Mouse (Mus musculus) hindbrain, embryonic 16.5 days (tissue): ENCODE data around the gene Fam160a1. TPM values are rescaled to one million over a fixed set of nuclear protein-coding genes. Genes with fewer than 3 reads are reported as not detected.

ENCODE experiments used
- ATAC-seq: fragments of 200-750 bp; cut with Nextera tagmentation; 2 replicates; pipeline ENCODE4 v1.8.0; 2017; ENCODE audit warnings: moderate TSS enrichment, moderate library complexity
- H3K27ac ChIP-seq: fragments of 300-500 bp; sonication (generic); 2 replicates; pipeline ENCODE4 v1.5.1; 2014; ENCODE audit warnings: low read depth, mild to moderate bottlenecking, control low read depth, low read length, moderate library complexity
- H3K27me3 ChIP-seq: fragments of 300-500 bp; sonication (generic); replicated peaks from 2 replicates; pipeline ENCODE4 v1.6.1; 2014; ENCODE audit warnings: low read length; ENCODE audit not compliant: control insufficient read depth, insufficient read depth
- H3K36me3 ChIP-seq: fragments of 300-500 bp; sonication (generic); 2 replicates; pipeline ENCODE4 v1.6.1; 2014; ENCODE audit warnings: mild to moderate bottlenecking, low read length, moderate library complexity, mixed read lengths; ENCODE audit not compliant: control insufficient read depth, insufficient read depth
- H3K4me1 ChIP-seq: fragments of 300-500 bp; sonication (generic); 2 replicates; pipeline ENCODE4 v1.6.1; 2014; ENCODE audit warnings: low read depth, low read length; ENCODE audit not compliant: control insufficient read depth, insufficient read depth
- H3K4me2 ChIP-seq: fragments of 300-500 bp; sonication (generic); 2 replicates; pipeline ENCODE4 v1.6.1; 2014; ENCODE audit warnings: mild to moderate bottlenecking, low read length, control low read depth, moderate library complexity
- H3K4me3 ChIP-seq: fragments of 300-500 bp; sonication (generic); 2 replicates; pipeline ENCODE4 v1.5.1; 2014; ENCODE audit warnings: mild to moderate bottlenecking, low read length, control low read depth, moderate library complexity
- H3K9ac ChIP-seq: fragments of 300-500 bp; sonication (generic); 2 replicates; pipeline ENCODE4 v1.6.1; 2014; ENCODE audit warnings: low read depth, mild to moderate bottlenecking, control low read depth, low read length, moderate library complexity
- H3K9me3 ChIP-seq: fragments of 300-500 bp; sonication (generic); 2 replicates; pipeline ENCODE4 v1.6.1; 2014; ENCODE audit warnings: mild to moderate bottlenecking, low read length, moderate library complexity; ENCODE audit not compliant: control insufficient read depth
- WGBS: fragments of 180-500 bp; shearing (Covaris S2); extraction: QIAGEN DNeasy Blood & Tissue Kit; methylation state at CpG from one replicate; pipeline ENCODE4 v1.1.7; 2014; 5-methylcytosine and 5-hydroxymethylcytosine counted together
- polyA plus RNA-seq: library from polyadenylated mRNA; unstranded; fragments of >200 nt; fragmentation: Nextera tagmentation; extraction: Ambion mirVana; gene quantifications from 2 replicates; pipeline ENCODE4 v1.2.1, GENCODE M21; 2015

Gene Fam160a1
- polyA plus RNA-seq, 1 experiment from 2014 or later: 0.63 TPM

DNA sequence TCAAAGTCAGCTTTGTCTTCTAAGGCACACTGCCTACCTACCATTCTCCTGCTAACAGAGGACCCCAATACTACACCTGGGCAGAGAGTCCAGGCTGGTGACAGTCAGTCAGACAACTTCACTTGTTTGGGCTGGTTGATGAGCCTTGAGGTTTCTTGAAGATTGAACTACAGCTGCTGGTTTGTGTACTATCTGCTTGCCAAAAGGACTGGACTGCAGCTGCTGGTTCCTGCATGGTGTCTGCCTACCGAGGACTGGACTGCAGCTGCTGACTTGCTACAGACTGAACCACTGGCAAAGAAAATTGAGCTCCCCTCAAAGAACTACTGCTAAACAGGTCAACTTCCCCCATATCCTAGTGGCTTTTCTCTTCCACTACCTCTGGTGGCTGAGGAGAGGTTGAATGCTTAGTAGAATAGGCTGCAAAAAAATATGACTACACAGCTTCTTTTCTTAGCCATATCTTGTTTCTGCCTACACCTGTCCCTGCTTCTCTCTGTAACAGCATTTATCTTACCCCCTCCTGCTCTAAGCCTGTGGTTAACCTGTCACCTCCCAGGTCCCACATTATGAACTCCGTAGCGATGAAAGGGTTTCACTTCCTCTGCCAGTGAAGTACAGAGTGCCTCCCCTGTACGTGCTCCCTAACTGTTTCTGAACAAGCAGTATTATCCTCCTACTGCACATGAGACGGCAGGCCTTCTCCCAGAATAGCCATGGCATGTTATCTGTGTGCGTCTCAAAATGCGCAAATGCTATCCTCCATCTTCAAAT lies 103.0 kb downstream of the Fam160a1 start:
- Histone ChIP-seq H3K36me3 (no peaks in the 10 kb centered on the region), H3K4me3 (no peak overlapping the region), H3K27me3 (no peaks in the 10 kb centered on the region), H3K9ac (no peak overlapping the region), H3K4me2 (no peak overlapping the region), H3K4me1 (no peaks in the 10 kb centered on the region), H3K9me3 (no peaks in the 10 kb centered on the region), H3K27ac (no peak overlapping the region)
- ATAC-seq: no peak
- WGBS: 86% methylated on average over 7 of the region's 7 CpGs

DNA sequence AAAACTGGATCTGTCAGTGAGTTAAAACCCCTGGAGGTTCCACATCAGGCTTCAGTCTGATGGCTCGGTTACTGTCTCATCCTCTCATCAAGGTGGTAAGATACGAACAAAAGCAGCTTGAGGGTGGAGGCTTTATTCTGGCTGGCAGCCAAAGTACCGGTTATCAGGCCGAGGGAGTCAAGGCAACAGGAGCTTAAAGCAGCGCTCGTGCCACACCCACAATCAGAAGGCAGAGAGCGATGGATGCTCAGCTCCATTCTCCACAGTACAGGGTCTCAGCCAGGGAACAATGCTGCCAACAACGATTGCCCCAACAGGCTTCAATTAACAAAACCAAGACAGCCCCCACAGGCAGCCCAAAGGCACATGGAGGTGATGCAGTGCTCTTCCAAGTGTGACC lies 106.4 kb downstream of the Fam160a1 start:
- ATAC-seq: no peak
- no peak overlapping the region for H3K9ac ChIP-seq
- 49% methylated on average over 8 of the region's 8 CpGs for WGBS
- H3K27ac ChIP-seq: no peak overlapping the region
- no peaks in the 10 kb centered on the region for H3K9me3 ChIP-seq
- no peaks in the 10 kb centered on the region for H3K4me1 ChIP-seq
- no peak overlapping the region for H3K4me2 ChIP-seq
- H3K27me3 ChIP-seq: no peaks in the 10 kb centered on the region
- H3K4me3 ChIP-seq: no peak overlapping the region
- no peaks in the 10 kb centered on the region for H3K36me3 ChIP-seq

DNA sequence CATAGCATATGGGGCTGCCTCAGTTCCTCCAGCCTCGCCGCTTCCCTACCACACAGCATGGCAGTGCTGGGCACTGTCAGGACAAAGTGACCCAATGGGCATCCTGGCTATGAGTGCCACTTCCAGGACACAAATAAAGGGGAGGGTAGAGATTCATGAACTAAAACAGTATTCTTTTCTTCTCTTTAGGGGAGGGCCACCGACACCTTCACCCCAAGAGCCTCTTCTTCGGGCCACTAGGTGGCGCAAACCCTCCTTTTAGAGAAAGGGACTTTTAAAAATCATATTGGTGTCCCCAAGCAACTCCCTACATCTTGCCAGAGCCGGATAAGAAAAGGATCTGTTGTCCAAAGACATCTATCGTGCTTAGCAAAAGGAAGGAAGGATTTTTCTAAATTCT lies 109.7 kb downstream of the Fam160a1 start:
- Histone ChIP-seq H3K27ac (no peak overlapping the region), H3K4me1 (peaks cover 5% of the 10 kb centered on the region; the same call in 1 of the 2 replicates), H3K4me2 (no peak overlapping the region), H3K4me3 (no peak overlapping the region), H3K36me3 (no peaks in the 10 kb centered on the region), H3K9me3 (no peaks in the 10 kb centered on the region), H3K27me3 (no peaks in the 10 kb centered on the region), H3K9ac (no peak overlapping the region)
- no peak for ATAC-seq
- WGBS: 41% methylated on average over 7 of the region's 7 CpGs

DNA sequence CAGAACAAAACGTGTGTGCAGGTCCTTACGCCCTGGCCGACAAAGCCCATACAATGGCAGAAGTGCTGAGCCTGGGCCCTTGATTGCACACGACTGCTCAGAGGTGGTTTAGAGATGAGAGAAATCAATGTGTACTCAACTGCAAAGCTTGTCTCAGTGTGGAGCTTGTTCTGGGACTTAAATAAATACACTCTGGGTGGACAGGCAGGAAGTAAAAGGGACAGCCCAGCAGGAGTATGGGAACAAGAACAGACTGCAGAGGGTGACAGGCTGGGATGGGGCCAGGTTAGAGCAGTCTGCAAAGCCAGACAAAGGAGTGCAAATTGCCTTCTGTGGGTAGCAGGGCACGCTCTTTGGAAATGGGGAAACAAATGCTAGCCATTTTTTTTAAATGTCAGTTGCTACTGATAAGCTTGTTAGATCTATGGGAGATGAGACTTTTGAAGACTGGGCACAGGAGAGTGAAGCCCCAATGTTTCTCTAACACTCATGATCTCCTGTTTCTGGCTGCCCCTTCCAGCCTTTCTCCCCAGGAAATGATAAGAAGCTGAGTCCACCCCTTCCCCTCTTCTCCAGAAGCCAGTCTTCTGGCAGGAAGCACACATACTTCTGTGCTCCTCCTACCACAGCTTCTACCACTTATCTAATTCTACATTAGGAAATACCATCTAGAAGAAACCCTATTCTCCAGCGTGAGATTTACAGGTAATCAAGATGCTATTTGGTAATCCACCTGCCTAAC lies 113.8 kb downstream of the Fam160a1 start:
- Histone ChIP-seq H3K9me3 (no peaks in the 10 kb centered on the region), H3K9ac (no peak overlapping the region), H3K4me2 (no peak overlapping the region), H3K4me3 (no peak overlapping the region), H3K27me3 (no peaks in the 10 kb centered on the region), H3K36me3 (no peaks in the 10 kb centered on the region), H3K4me1 (peaks cover 5% of the 10 kb centered on the region; the same call in 1 of the 2 replicates), H3K27ac (no peak overlapping the region)
- whole genome bisulfite sequencing: 39% methylated on average over 6 of the region's 6 CpGs
- no peak for ATAC-seq

DNA sequence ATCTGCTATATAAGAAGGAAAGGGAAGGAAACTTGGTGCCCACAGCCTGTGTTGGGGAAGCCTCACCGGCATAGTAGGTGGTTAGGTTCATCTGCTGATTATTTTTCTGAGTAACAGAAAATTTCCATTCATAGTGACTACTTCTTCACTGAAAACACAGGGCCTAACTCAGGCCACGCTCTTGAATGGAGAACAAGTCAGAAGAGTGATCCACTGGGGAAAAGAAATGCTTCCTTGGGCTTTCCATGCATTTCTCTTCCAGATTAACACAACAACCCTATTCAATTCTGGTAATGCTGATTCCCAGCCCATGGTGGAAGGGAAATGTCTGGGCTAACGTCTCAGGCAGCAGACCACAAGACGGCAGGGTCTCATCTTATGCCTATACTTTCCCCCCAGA lies 118.6 kb downstream of the Fam160a1 start:
- Histone ChIP-seq H3K9ac (no peak overlapping the region), H3K27ac (no peak overlapping the region), H3K4me2 (no peak overlapping the region), H3K4me3 (no peak overlapping the region), H3K4me1 (peaks cover 5% of the 10 kb centered on the region; the same call in 1 of the 2 replicates), H3K9me3 (no peaks in the 10 kb centered on the region), H3K27me3 (no peaks in the 10 kb centered on the region), H3K36me3 (no peaks in the 10 kb centered on the region)
- WGBS: 85% methylated on average over 4 of the region's 4 CpGs
- ATAC-seq: no peak

DNA sequence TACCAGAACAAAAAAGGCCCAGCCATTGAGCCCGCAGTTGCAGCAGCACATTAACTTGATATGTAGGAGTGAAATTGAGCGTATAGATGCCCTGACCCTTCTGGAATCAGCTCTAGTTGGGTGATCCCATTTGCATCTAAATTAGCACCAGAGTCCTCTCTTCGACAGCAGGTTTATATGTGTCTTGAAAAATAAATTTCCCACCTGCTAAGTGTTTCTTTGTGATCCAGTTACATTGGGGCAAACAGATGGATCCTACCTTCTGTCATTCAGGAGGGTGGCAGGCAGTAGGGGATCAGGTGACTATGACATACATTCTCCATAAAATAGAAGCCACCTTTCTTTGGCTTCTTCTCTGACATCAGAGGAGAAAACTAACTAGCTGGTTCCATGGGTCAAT lies 122.0 kb downstream of the Fam160a1 start:
- Histone ChIP-seq H3K9ac (no peak overlapping the region), H3K4me2 (no peak overlapping the region), H3K36me3 (no peaks in the 10 kb centered on the region), H3K9me3 (no peaks in the 10 kb centered on the region), H3K4me1 (no peaks in the 10 kb centered on the region), H3K4me3 (no peak overlapping the region), H3K27ac (no peak overlapping the region), H3K27me3 (no peaks in the 10 kb centered on the region)
- ATAC-seq: no peak
- 54% methylated on average over 3 of the region's 3 CpGs for WGBS

DNA sequence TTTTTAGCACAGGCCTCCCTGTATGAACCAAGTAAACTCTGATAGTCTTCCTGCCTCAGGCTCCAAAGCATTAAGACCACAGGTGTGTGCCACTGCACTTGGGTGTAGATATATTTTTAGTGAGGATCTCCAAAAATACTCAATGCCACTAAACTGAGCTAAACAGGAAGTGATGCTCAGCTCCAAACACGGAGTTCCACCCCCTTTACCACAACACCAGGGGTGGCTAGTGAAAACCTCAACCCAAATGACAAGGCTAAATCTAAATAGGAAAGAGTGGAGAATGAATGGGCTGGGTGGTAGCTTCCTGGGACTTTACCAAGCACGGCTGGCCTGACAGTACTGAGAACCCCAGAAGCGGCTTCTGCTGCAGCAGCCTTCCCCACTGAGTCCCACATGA lies 124.1 kb downstream of the Fam160a1 start:
- WGBS: 53% methylated on average over 3 of the region's 3 CpGs
- Histone ChIP-seq H3K4me1 (no peaks in the 10 kb centered on the region), H3K4me3 (no peak overlapping the region), H3K36me3 (no peaks in the 10 kb centered on the region), H3K27me3 (no peaks in the 10 kb centered on the region), H3K9me3 (no peaks in the 10 kb centered on the region), H3K27ac (no peak overlapping the region), H3K9ac (no peak overlapping the region), H3K4me2 (no peak overlapping the region)
- no peak for ATAC-seq

DNA sequence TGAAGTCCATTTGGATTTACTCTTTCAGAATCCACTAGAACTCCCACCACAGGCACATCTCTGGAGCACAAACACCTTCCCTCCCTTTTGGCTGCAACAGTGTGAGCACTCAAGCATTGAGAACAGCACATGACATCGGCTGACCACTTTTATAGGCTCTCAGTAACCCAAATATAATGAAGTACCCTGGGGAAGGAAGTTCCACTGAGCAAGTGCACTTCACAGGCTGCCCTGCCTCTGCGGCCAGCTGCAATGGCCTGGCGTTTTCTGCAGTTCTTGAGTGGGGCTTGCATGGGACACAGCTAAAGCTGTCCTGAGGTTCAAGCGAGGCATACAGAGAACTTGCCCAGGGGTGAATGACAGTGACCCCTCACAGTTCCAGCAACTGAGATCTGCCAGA lies 126.0 kb downstream of the Fam160a1 start:
- no peaks in the 10 kb centered on the region for H3K36me3 ChIP-seq
- H3K27ac ChIP-seq: no peak overlapping the region
- H3K4me1 ChIP-seq: no peaks in the 10 kb centered on the region
- H3K4me3 ChIP-seq: no peak overlapping the region
- 62% methylated on average over 4 of the region's 4 CpGs for WGBS
- ATAC-seq: no peak
- H3K9me3 ChIP-seq: no peaks in the 10 kb centered on the region
- H3K9ac ChIP-seq: no peak overlapping the region
- no peaks in the 10 kb centered on the region for H3K27me3 ChIP-seq
- H3K4me2 ChIP-seq: no peak overlapping the region

DNA sequence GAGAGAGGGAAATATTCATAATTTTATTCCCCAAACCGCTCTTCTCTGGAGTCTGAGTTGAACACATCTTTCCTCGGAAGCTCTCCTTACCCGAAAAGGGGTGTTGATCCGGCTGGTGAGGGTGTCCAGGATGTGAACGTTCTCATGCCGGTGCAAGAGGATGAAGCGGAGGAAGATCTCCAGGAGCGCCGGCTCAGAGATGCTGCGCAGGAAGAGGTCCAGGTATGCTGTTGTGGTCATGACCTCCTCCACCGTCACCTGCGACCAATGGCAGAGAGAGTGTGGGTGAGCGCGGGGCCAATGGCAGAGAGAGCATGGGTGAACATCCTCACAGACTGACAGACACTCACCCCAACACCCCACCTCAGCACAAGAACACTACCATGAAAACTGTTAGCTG lies 128.8 kb downstream of the Fam160a1 start:
- 94% methylated on average over 14 of the region's 14 CpGs for WGBS
- no peaks in the 10 kb centered on the region for H3K27me3 ChIP-seq
- H3K27ac ChIP-seq: no peak overlapping the region

More for the DNA sequence above, 128.8 kb downstream of the Fam160a1 start:
- ATAC-seq: no peak
- Histone ChIP-seq H3K4me1 (no peaks in the 10 kb centered on the region), H3K4me3 (no peak overlapping the region), H3K9ac (no peak overlapping the region), H3K36me3 (no peaks in the 10 kb centered on the region), H3K9me3 (no peaks in the 10 kb centered on the region), H3K4me2 (no peak overlapping the region)
